Mouse (Mus musculus) liver, postnatal 0 days (tissue): ENCODE results near the gene Dsp.

ENCODE experiments used
- CTCF ChIP-seq: sonication (generic); IDR thresholded peaks from 2 replicates; pipeline ENCODE4 v1.5.1; 2016; ENCODE audit warnings: antibody characterized with exemption, low read depth
- EP300 ChIP-seq: IDR thresholded peaks from 2 replicates; pipeline ENCODE4 v1.6.1; 2016; ENCODE audit warnings: antibody characterized with exemption, low read depth, mild to moderate bottlenecking

DNA sequence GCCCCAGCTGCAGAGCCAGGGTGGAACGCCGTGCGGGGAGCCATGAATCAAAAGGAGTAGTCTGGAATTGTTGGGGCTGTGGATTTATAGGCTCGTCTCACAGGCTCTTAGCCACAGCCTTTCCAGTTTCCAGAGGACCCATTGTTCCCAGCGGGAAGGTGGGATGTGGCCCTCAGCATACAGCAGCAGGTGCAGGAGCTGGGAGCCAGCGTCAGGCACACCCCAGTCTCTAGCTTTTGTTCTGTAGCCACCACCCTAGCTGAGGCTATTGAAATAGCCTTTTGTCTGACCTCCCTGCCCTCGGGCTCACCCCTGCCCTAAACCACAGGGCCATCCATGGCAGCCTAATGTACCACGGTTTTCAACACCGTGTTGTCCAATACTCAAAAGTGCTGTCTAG lies 42.0 kb upstream of the Dsp start:
- no peak for TF ChIP-seq CTCF
- TF ChIP-seq EP300, result no peak
